Mouse (Mus musculus) skeletal muscle tissue, adult 2 months (tissue): Measurements from ENCODE around the gene Mmp11.
A peak's percentile ranks its signal among the peaks of the same experiment; 100 is the strongest.

Experiments used
- DNase-seq: peaks from one replicate; pipeline ENCODE4 v3.0.0-alpha.2; 2012; ENCODE audit warnings: low read depth, low spot score

Gene Mmp11

DNA sequence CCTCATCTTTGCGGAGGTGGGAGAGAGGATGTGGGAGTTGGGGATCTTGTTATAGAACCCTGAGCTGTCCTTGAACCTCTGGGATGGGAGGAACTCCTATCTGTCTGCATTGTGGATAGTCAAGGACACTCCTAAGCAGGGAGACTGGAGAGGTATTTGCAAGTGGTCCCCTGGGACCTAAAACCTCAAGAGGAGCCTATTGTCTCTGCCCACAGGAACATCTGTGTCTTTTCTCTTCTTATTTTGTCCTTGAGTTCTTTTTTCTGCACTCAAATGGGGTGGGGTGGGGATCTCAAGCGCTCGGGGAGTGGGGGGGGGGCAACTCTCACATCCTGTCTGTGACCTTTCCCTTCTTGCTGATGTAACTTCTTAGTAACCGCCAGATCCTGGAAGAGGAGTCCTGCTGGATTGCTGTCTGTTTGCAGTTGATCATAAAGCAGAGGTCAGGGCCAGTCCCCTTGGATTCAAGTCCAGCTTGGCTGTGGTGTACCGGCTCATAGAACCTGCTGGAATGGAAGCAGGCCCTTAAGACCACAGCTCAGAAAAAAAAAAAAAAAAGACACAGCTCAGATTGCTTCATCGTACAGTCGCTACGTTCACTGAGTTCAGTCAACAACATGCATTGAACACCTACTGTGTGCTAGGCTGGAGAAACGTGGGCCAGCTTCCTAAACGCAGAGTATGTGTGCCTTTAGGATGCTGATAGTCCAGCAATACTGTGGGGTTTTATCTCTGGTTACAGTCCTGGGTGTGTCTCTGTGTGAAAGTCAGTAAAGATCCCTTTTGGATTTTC lies 1.8 kb upstream of the Mmp11 start:
- peak; percentile 64 for DNase-seq

- no peak for DNase-seq
These were observed 792 bp upstream of the Mmp11 start for GRCm38 (mm10) chr10:75936909-75937667.

DNA sequence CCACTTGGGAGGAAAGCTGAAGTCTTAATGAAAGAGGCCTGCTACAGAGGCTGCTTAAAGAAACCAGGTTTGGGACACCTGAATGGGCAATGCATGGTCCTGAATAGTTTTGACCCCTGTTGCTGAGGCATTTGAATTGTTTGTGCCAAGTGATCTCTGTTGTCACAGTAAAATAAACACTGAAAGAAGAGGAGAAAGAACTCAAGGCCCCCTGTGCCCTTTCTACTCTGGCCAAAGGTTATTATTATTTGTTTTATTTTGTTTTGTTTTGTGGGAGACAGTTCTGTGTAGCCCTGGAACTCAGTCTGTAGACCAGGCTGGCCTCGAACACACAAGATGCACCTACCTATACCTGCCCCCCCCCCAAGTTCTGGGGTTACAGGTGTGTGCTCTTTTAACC lies 1.3 kb downstream of the Mmp11 start:
- no peak for DNase-seq

DNA sequence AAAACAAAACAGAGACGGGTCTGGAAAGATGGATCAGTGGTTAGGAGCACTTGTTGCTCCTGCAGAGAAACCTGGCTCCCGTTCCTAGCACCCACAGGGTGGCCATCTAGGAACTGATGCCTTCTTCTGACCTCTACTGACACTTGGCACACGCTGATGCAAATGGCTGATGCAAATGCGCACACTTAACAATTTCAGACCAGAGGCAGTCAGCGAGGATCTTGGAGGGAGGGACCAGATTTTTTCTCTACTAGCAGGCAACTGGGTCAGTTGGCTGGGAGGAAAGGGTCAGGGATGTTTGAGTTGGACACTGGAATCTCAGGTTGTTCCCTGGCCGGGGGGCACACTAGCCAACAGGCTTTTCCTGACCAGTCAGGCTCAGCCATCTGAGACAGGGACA lies 3.4 kb downstream of the Mmp11 start, which contains the start of gene Chchd10:
Gene Chchd10 (plus strand): TSS at position 240 of the 400 bp plus-strand sequence.
- DNase-seq, result no peak

GRCm38 (mm10) chr10:75932081-75932678 lies 4.1 kb downstream of the Mmp11 start:
- no peak for DNase-seq

DNA sequence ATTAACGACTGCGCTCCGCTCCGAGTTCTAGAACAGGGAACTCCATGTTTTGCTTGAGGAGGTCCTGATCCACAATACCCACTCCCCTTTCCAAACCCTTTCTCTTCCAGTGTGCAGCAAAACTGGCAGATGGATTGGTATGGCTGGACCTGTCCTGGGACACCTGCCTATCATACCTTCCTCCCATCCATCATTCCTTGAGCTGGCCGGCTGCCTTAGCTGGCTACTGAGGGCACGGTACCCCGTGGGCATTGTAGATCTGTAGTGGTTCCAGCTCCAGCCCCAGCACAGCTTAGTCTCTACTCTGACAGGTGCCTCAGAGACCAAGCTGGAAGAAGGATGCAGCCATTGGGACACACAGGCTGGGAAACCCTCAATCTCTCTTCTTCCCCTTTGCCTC lies 5.0 kb downstream of the Mmp11 start:
- no peak for DNase-seq

DNA sequence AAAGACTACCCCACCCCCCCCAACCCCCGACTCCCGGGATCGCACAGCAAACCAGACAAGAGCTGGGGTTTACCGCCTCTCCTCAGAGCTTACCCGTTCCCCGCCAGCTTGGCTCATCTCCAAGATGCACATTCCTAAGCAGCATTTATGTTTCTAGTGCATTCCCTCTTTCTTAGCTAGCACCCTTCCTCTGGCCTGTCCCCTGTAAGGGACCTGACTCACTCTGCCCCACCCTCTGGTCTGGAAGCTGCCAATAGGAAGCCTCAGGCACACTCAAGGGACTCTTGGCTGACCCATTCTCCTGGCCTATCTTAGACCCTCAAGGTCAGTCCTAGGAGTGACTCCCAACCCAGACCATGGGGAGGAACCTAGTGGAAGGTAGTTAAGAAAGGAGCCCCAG lies 6.0 kb downstream of the Mmp11 start:
- DNase-seq, result no peak

DNA sequence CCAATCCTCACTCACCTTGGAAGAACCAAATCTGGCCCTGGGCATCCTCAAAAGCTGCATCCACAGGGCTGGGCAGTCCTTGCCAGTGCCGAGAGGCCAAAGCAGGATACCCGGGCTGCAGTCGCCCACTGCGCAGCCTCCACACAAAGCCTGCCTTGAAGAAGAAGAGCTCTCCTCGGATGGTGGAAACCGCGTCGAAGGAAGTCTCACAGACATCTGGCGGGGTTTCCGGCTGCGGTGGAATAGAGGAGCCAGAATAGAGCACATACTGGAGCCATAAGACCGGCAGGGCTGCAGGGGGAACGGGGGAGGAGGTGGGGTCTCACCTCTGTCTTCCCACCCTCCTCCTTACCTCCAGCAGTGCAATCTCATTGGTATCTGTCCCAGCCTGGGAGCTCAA lies 9.9 kb downstream of the Mmp11 start:
- DNase-seq, result no peak

DNA sequence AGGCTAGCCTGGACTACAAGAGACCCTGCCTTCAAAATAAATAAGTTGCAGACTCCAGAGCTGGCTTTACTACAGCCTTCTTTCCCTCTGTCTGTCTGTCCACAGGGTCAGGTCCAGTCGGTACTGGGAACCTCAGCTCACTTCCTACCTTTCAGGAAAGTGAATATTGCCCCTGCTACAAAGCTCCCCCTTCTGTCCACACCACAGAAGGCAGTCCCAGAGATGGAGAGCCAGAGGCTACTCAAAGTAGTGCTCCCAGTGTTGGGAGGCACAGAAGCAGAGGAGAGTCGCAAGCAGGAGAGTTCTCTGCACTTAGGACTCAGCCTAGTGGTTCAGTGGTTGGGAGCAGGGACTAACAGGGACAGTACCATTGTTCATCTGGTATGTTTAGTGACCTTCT lies 12.0 kb downstream of the Mmp11 start:
- DNase-seq, result no peak

- DNase-seq, result no peak
These were observed 14.4 kb downstream of the Mmp11 start for GRCm38 (mm10) chr10:75921726-75922560.

- peak; percentile 95 for DNase-seq
These were observed 15.1 kb downstream of the Mmp11 start, which contains the start of gene Smarcb1 for GRCm38 (mm10) chr10:75921026-75921725. Smarcb1 (minus strand) TSS chr10:75921617.

GRCm38 (mm10) chr10:75919026-75919425 lies 17.3 kb downstream of the Mmp11 start:
- no peak for DNase-seq

GRCm38 (mm10) chr10:75916840-75917239 lies 19.5 kb downstream of the Mmp11 start:
- DNase-seq, result no peak

DNA sequence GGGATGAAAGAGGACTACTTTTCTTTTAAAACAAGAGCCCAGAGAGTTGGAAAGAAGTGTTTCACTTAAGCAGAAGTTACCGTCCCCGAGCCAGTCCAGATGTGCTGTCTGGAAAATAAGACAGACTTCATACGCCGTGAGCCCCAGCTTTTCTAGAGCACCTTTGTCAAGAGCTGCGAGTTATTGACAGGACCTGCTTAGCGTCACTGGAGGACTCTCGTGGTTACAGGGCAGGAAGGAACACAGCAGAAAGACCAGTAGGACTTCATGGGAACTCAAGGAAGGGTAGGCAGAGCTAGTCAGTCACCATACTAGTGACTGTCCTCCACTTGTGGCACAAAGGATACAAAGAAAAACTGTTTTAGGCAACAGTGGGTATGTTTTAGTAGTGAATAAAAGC lies 20.7 kb downstream of the Mmp11 start:
- DNase-seq, result no peak

DNA sequence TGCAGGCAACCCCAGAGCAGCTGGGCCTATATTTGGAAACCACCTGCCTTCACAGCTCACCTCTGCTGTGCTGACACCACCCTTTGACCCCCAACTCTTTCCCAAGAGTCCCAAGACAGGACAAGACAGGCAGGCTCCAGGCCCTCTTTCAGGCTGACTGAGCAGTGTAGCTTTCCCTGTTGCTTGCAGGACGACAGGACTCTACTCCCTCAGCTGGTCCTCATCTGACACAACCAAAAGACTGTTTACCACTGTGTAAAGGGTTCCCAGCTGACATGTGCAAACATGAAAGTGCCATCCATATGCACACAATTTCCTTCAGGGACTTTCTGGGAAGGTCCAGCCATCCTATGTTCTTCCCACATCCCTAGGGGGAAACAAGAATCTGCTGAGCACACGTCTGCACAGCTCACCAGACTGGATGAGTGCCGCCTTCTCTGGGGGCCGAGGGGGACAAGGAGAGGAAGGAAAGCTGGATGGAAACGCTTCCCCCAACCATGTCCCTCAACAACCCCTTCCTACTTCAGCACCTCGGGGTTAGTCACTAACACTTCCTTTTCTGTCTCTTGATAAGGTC lies 23.2 kb downstream of the Mmp11 start:
- DNase-seq, result no peak

DNA sequence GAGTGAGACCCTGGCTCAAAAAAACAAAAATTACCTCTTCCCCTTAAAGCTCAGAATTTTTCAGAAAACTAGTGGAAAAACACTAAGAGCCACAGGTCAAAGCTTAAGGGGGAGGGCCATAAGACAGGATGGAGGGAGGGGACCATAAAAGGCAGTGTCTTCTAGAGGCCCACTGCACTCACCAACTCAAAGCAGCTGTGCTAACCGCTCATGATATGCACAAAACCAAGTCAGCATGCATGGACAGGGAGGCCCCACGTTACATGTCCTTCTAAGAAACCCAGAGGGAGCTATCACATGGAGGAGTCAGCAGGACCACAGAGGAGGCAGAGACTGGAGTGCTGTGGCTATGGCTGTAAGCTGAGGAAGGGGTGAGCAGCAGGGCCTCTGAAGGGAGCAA lies 25.6 kb downstream of the Mmp11 start:
- DNase-seq, result no peak

GRCm38 (mm10) chr10:75906882-75907281 lies 29.4 kb downstream of the Mmp11 start:
- no peak for DNase-seq

DNA sequence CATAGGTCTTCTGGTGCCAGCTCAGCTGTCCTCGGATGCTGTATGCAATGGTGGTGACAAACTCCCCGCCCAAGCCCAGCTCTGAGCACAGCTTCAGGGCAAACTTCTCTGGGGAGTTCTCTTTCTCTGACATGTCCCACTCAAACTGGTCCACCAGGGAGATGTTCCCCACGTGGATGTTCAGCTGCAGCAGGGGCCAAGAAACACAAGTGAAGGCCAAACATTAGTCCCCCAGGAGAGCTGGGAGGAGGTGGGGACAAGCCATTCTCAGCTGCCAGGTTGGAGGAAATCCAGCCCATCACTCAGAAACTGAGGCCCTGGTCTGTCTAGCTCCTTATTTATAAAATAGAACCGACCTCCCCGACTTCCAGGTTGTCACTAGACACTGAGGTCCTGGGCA lies 31.9 kb downstream of the Mmp11 start:
- no peak for DNase-seq

- DNase-seq, result peak; percentile 92
These were observed 37.5 kb downstream of the Mmp11 start for GRCm38 (mm10) chr10:75898846-75899245.

GRCm38 (mm10) chr10:75898039-75898564 lies 38.2 kb downstream of the Mmp11 start:
- no peak for DNase-seq
